Mouse (Mus musculus): ENCODE data around the gene Hoxc12.

Hoxc12 gene

GRCm38 (mm10) chr15:102980912-102981311 lies 44.4 kb downstream of the Hoxc12 start:
- DNase-seq (ENCODE audit: low read depth, low spot score) = no peak

DNA sequence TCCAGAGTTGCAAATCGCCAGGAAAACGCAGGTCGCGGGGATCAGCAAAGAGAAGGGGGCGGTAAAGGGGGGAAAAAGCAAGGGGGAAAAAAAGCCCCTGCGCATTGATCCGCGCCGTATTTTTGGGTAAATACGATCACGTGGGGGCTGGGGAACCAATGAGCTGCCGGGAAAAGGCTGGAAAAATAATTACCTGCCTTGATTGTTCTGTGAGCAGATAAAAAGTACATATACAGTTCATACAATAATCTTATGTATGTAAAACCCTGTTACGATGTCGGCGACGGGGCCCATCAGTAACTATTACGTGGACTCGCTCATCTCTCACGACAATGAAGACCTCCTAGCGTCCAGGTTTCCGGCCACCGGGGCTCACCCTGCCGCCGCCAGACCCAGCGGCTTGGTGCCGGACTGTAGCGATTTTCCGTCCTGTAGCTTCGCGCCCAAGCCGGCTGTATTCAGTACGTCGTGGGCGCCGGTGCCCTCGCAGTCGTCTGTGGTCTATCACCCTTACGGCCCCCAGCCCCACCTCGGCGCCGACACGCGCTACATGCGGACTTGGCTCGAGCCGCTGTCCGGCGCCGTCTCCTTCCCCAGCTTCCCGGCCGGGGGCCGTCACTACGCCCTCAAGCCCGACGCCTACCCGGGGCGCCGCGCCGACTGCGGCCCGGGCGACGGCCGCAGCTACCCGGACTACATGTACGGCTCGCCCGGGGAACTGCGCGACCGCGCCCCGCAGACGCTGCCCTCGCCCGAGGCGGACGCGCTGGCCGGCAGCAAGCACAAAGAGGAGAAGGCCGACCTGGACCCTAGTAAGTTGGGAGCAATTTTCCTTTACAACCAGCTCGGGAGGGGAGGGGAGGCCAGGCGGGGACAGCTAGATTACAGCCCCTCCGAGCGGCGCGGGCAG lies 45.1 kb downstream of the Hoxc12 start:
- DNase-seq (ENCODE audit: low read depth, low spot score) = peak; percentile 90

- DNase-seq (ENCODE audit: low read depth, low spot score) = no peak
Observed at GRCm38 (mm10) chr15:102983716-102984115, 47.2 kb downstream of the Hoxc12 start.

- DNase-seq (ENCODE audit: low read depth, low spot score) = no peak
Observed at GRCm38 (mm10) chr15:102984521-102984920, 48.0 kb downstream of the Hoxc12 start.

DNA sequence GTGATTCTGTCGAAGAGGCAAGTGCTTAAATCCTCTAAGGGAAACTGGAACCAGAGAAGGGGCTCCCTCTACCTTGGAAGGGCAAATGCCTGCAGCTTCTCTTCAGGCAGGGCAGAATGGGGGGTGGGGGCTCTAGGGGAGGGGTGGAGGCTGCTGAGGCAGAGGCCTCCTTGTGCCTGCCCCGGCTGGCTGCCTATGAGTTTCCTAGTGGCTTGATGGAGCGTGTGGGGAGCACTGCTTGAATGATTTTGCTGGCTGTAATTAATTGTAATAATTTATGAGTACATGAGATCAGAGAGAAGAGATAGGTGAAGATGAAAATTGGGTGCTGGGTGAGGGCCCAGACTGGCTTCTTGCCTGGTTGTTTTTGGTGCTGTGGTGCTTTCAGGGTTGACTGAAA lies 48.4 kb downstream of the Hoxc12 start:
- no peak for DNase-seq (ENCODE audit: low read depth, low spot score)

- peak; percentile 88 for DNase-seq (ENCODE audit: low read depth, low spot score)
Observed at GRCm38 (mm10) chr15:102987124-102987833, 50.7 kb downstream of the Hoxc12 start.

DNA sequence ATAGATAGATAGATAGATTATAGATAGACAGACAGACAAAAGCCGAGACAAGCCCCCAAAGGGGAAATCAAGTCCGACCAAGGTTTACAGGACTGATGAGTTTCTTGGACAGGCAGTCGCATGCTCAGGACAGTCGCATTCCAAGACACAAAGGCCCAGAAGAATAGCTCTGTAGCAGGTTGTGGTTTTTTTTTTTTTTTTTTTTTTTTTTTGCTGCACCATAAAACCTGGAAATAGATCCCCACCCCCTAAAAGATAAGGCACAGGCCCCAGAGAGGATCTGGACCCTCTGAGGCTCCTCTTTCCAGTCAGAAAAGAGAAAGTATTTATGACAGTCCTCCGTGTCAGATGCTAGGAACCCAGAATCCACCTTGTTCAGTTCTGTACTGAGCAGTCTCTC lies 51.5 kb downstream of the Hoxc12 start:
- DNase-seq (ENCODE audit: low read depth, low spot score) = no peak
